Mouse (Mus musculus) brain, embryonic 14.5 days (tissue): Measurements from ENCODE around the gene Nip7. TPM values are rescaled to one million over a fixed set of nuclear protein-coding genes. Genes with fewer than 3 reads are reported as not detected.

Source experiments
- DNase-seq: peaks from one replicate; pipeline ENCODE4 v3.0.0-alpha.2; 2011; ENCODE audit warnings: low read depth
- CTCF ChIP-seq: fragments of 200-500 bp; IDR thresholded peaks from 2 replicates; pipeline ENCODE4 v1.5.1; 2012; ENCODE audit warnings: inconsistent platforms, mild to moderate bottlenecking, moderate library complexity, borderline replicate concordance; ENCODE audit not compliant: insufficient read depth, insufficient read length; ENCODE audit errors: extremely low read depth
- POLR2A ChIP-seq: fragments of 200-500 bp; IDR thresholded peaks from 2 replicates; pipeline ENCODE4 v1.6.1; 2012; ENCODE audit warnings: mild to moderate bottlenecking, inconsistent platforms, borderline replicate concordance; ENCODE audit not compliant: poor library complexity, insufficient read depth, insufficient read length, severe bottlenecking; ENCODE audit errors: extremely low read depth
- polyA plus RNA-seq: library from polyadenylated mRNA; depleted of rRNA; stranded (reverse); fragments of >200 nt; gene quantifications from 2 replicates; pipeline ENCODE4 v1.2.3, GENCODE M21; 2012

The Nip7 gene
- polyA plus RNA-seq, 1 experiment: 50.6 TPM

DNA sequence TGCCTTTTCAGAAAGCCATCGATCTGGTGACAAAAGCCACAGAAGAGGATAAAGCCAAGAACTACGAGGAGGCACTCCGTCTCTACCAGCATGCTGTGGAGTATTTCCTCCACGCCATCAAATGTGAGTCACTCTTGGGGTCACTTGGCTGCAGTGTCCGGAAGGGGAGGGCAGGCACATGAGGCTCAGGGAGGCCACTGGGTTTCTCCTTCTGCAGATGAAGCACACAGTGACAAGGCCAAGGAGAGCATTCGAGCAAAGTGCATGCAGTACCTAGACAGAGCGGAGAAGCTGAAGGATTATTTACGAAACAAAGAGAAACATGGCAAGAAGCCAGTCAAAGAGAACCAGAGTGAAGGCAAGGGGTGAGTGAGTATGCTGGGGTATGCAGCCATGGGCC lies 20.1 kb upstream of the Nip7 start:
- DNase-seq: no peak
- TF ChIP-seq POLR2A: no peak
- TF ChIP-seq CTCF: no peak

GRCm38 (mm10) chr8:107040632-107041031 lies 16.0 kb upstream of the Nip7 start:
- no peak for DNase-seq
- TF ChIP-seq POLR2A (no peak), CTCF (no peak)

- no peak for DNase-seq
- TF ChIP-seq CTCF: no peak
- no peak for TF ChIP-seq POLR2A
Measured at GRCm38 (mm10) chr8:107045478-107045877, 11.2 kb upstream of the Nip7 start.

DNA sequence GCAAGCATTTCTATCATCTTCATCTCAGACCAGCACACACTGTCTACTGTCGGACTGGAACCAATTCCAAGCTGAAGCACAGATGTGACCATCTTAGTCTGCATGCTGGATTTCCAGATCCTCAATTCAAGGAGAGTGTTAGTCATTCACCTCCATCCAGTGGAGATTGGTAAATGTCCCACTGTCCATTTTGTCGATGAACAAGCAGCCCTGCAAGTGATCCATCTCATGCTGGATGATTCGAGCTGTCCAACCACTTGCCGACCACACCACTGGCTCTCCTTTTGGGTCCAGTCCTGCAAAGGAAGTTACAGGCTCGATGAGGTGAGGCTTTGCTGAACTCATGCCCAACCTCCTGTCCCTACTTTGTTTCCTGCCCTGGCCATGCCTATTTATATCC lies 9.7 kb upstream of the Nip7 start:
- no peak for DNase-seq
- no peak for TF ChIP-seq CTCF

DNA sequence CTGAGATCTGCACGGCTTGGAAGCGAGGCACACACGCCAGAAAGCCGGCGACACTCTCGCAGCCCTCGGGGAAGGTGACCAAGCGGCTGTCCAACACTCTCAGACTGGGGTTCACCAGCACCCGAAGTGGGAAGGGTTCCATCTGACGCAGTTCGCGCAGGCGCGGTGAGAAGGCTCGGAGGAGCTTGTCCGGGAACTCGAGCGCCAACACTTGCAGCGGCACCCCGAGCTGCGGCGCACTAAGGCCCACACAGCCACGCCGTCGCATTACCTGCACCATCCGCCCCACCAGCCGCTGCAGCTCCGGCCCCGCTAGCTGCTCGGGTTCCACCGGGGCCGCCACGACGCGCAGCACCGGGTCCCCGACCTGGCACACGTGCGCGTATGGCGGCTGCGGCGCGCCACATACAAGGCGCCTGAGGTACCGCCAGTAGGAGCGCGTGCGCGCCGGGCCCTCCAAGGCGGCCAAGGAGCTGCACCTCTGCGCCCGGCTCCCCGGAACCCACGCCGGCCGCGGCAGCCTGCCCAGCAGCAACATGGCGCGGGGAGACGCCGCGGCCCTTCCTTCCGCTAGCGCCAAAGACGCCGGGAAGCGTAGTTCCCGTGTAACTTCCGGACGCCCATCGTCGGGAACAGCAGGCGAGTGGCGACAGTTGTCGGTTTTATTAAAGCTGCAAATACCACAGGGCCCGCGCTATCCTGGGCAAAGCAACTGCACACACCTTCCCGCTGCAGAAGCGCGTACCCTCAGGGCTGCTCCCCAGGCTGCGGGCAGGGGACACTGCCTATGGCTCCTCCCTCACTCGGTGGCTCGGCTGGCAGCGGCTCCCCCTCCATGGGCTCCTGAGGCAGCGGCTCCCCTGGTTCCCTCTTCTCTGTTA lies 8.4 kb upstream of the Nip7 start, which contains the start of gene Pdf:
Gene Pdf, minus strand, starts transcription at position 554 of the 881 bp plus-strand sequence.
- TF ChIP-seq POLR2A (peak; percentile 53), CTCF (no peak)

DNA sequence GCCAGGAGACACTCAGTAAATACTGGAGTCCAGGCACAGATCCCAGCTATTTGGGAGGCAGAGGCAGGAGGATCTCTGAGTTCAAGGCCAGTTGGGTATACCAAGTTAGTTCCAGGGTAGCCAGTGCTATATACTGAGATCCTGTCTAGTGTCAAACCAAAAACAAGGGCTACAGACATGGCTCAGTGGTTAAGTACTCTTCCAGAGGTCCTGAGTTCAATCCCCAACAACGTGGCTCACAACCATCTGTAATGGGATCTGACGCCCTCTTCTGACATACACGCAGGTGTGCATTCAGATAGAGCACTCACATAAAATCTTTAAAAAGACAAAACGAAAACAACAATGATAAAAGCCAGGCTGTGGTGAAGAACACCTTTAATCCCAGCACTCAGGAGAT lies 7.2 kb upstream of the Nip7 start:
- no peak for DNase-seq
- TF ChIP-seq POLR2A: no peak
- no peak for TF ChIP-seq CTCF

More for the DNA sequence above, 8.4 kb upstream of the Nip7 start, which contains the start of gene Pdf:
- peak; percentile 89 for DNase-seq

GRCm38 (mm10) chr8:107052046-107052445 lies 4.6 kb upstream of the Nip7 start:
- no peak for TF ChIP-seq POLR2A
- TF ChIP-seq CTCF: no peak
- no peak for DNase-seq

GRCm38 (mm10) chr8:107056973-107057369 lies 294 bp downstream of the Nip7 start:
- no peak for DNase-seq
- TF ChIP-seq CTCF (no peak), POLR2A (no peak)

GRCm38 (mm10) chr8:107062613-107063012 lies 5.9 kb downstream of the Nip7 start:
- DNase-seq: no peak
- TF ChIP-seq CTCF (no peak), POLR2A (no peak)

GRCm38 (mm10) chr8:107065511-107066496 lies 9.1 kb downstream of the Nip7 start, which contains the start of gene Tmed6:
TSS of gene Tmed6 (minus strand) at chr8:107065644.
- DNase-seq: no peak
- TF ChIP-seq CTCF (no peak), POLR2A (no peak)

GRCm38 (mm10) chr8:107073706-107074105 lies 17.0 kb downstream of the Nip7 start:
- DNase-seq: no peak
- TF ChIP-seq POLR2A (no peak), CTCF (no peak)
